Mouse (Mus musculus) lung, embryonic 15.5 days (tissue): ENCODE measurements around the gene Plekhm3. TPM values are rescaled to one million over a fixed set of nuclear protein-coding genes. Genes with fewer than 3 reads are reported as not detected.
A peak's percentile ranks its signal among the peaks of the same experiment; 100 is the strongest.

Experiments used
- ATAC-seq: fragments of 200-750 bp; cut with Nextera tagmentation; 2 replicates; pipeline ENCODE4 v1.8.0; 2017; ENCODE audit warnings: moderate number of reproducible peaks, borderline replicate concordance; ENCODE audit not compliant: low FRiP score, low TSS enrichment; ENCODE audit errors: extremely low read depth
- H3K27ac ChIP-seq: fragments of 300-500 bp; sonication (generic); 2 replicates; pipeline ENCODE4 v1.5.1; 2015; ENCODE audit warnings: moderate library complexity, mild to moderate bottlenecking, inconsistent platforms
- H3K27me3 ChIP-seq: fragments of 300-500 bp; sonication (generic); 2 replicates; pipeline ENCODE4 v1.6.1; 2015; ENCODE audit warnings: inconsistent platforms
- H3K36me3 ChIP-seq: fragments of 300-500 bp; sonication (generic); 2 replicates; pipeline ENCODE4 v1.6.1; 2015; ENCODE audit warnings: inconsistent platforms
- H3K4me1 ChIP-seq: fragments of 300-500 bp; sonication (generic); 2 replicates; pipeline ENCODE4 v1.6.1; 2015; ENCODE audit warnings: inconsistent platforms
- H3K4me2 ChIP-seq: fragments of 300-500 bp; sonication (generic); 2 replicates; pipeline ENCODE4 v1.6.1; 2015; ENCODE audit warnings: inconsistent platforms, mild to moderate bottlenecking, moderate library complexity
- H3K4me3 ChIP-seq: fragments of 300-500 bp; sonication (generic); 2 replicates; pipeline ENCODE4 v1.5.1; 2015; ENCODE audit warnings: mild to moderate bottlenecking, inconsistent platforms
- H3K9ac ChIP-seq: fragments of 300-500 bp; sonication (generic); 2 replicates; pipeline ENCODE4 v1.6.1; 2015; ENCODE audit warnings: inconsistent platforms
- H3K9me3 ChIP-seq: fragments of 300-500 bp; sonication (generic); 2 replicates; pipeline ENCODE4 v1.6.1; 2016; ENCODE audit warnings: inconsistent platforms
- WGBS: fragments of 180-500 bp; shearing (Covaris S2); methylation state at CpG from one replicate; pipeline ENCODE4 v1.1.7; 2015; 5-methylcytosine and 5-hydroxymethylcytosine counted together
- polyA plus RNA-seq: library from polyadenylated mRNA; unstranded; fragments of >200 nt; fragmentation: Nextera tagmentation; extraction: Ambion mirVana; gene quantifications from 2 replicates; pipeline ENCODE4 v1.2.1, GENCODE M21; 2015

Gene Plekhm3
- polyA plus RNA-seq, 1 experiment from 2014 or later: 8.1 TPM

DNA sequence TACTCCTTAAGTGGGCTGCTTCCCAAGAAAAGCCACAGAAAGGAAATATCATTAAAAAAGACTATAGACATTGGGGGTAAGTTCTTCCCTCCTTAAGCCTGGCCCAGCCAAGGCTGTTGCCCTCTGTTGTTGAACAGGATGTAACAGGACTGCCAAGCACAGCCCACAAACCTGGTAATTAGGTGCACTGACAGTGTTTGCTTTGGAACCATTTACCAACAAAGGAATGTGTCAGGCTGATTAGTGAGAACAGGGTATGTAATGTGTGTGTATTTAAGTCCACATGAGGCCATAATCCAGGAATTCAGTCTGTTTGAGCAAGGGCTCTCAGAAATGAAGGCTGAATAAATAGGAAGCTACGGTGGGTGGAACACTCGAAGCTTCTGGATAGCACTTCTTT lies 147.5 kb downstream of the Plekhm3 start:
- Histone ChIP-seq H3K36me3 (no peaks in the 10 kb centered on the region), H3K4me2 (no peak overlapping the region), H3K9ac (no peak overlapping the region), H3K9me3 (no peaks in the 10 kb centered on the region), H3K27me3 (no peaks in the 10 kb centered on the region), H3K4me1 (peaks cover 7% of the 10 kb centered on the region; the same call in 1 of the 2 replicates), H3K4me3 (no peak overlapping the region), H3K27ac (peak overlapping the region; percentile 79)
- 47% methylated on average over 2 of the region's 2 CpGs for WGBS
- ATAC-seq: peak; percentile 91

DNA sequence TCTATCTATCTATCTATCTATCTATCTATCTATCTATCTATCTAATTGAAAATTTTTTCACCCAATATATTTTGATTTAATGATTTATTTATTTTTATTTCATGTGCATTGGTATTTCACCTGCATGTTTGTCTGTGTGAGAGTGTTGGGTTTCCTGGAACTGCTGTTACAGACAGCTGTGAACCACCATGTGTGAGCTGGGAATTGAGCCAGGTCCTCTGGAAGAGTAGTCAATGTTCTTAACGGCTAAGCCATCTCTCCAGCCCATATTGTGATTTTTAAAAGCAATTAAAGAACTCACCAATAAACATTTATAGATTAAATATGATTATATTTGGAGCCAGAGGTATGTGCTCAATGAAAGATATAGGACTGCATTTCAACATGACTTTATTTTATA lies 148.9 kb downstream of the Plekhm3 start:
- Histone ChIP-seq H3K36me3 (no peaks in the 10 kb centered on the region), H3K4me1 (peaks cover 12% of the 10 kb centered on the region), H3K27me3 (no peaks in the 10 kb centered on the region), H3K9me3 (no peaks in the 10 kb centered on the region), H3K9ac (no peak overlapping the region), H3K4me3 (no peak overlapping the region), H3K4me2 (no peak overlapping the region), H3K27ac (no peak overlapping the region)
- no peak for ATAC-seq
- WGBS: 24% methylated on average over 1 of the region's 1 CpGs

DNA sequence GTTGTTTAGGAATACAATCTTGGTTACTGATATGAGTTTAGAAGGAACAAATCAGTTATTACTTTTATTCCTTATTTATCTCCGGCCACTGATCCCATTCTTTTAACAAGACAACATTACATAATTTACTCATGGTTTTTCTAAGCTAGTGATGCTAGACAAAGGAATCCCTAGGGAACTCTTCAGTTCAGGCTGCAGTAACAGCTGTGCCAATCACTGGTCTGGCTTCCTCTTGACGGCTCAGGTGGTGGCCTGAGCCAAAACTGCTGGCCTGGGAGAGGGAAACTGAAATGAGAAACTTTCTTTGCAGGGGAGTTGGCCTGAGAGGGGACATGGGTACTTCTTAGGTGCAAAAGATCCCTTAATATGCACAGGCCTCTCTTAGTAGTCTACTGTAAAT lies 151.4 kb downstream of the Plekhm3 start:
- Histone ChIP-seq H3K27me3 (no peaks in the 10 kb centered on the region), H3K9ac (no peak overlapping the region), H3K36me3 (no peaks in the 10 kb centered on the region), H3K9me3 (no peaks in the 10 kb centered on the region), H3K4me1 (peaks cover 19% of the 10 kb centered on the region), H3K4me3 (no peak overlapping the region), H3K27ac (no peak overlapping the region), H3K4me2 (no peak overlapping the region)
- 54% methylated on average over 2 of the region's 2 CpGs for WGBS
- no peak for ATAC-seq

DNA sequence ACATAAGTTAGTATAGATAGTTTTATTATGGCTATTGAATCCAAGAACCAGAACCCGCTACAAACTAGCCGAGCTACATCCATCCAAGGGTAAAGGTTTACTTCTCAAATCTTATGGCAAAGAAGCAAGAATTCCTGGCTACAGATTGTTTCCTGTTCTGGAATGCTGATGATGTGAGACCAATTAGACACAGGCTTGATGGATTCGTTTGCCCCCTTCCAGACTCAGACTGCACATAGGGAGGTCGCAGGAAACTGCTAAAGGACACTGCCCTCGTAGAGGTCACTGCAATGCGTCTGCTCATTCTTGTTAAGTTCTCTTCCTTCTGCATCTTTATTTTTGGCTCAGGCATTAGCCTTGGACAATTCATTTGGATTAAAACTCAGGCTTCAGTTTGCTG lies 154.0 kb downstream of the Plekhm3 start:
- Histone ChIP-seq H3K4me2 (no peak overlapping the region), H3K27me3 (no peaks in the 10 kb centered on the region), H3K4me3 (no peak overlapping the region), H3K27ac (no peak overlapping the region), H3K9ac (no peak overlapping the region), H3K9me3 (no peaks in the 10 kb centered on the region), H3K4me1 (peaks cover 12% of the 10 kb centered on the region), H3K36me3 (no peaks in the 10 kb centered on the region)
- 34% methylated on average over 6 of the region's 6 CpGs for WGBS
- ATAC-seq: peak; percentile 81; the same call in 1 of the 2 replicates

DNA sequence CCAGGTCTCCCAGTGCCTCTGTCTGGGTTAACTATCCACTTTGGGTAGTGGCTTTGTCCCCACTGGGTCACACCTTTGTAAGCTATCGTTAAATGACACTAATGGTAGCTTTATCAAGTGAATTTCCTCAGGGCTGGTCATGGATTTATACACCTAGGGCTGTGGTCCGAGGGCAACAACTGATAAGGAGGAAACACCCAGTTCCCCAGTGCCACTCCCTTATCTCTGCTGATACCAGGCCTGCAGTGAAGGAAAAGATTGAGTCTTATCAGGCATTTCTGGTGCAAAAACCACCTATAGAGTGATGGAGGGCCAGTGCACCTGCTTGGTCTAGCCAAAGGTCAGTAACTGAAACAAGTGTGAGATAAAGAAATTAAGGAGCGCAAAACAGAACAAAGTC lies 159.0 kb downstream of the Plekhm3 start:
- H3K9ac ChIP-seq: no peak overlapping the region
- H3K27me3 ChIP-seq: no peaks in the 10 kb centered on the region
- no peaks in the 10 kb centered on the region for H3K36me3 ChIP-seq
- no peaks in the 10 kb centered on the region for H3K9me3 ChIP-seq
- H3K27ac ChIP-seq: no peak overlapping the region
- ATAC-seq: no peak
- peaks cover 14% of the 10 kb centered on the region for H3K4me1 ChIP-seq
- no peak overlapping the region for H3K4me2 ChIP-seq
- 62% methylated on average over 3 of the region's 3 CpGs for WGBS
- H3K4me3 ChIP-seq: no peak overlapping the region

DNA sequence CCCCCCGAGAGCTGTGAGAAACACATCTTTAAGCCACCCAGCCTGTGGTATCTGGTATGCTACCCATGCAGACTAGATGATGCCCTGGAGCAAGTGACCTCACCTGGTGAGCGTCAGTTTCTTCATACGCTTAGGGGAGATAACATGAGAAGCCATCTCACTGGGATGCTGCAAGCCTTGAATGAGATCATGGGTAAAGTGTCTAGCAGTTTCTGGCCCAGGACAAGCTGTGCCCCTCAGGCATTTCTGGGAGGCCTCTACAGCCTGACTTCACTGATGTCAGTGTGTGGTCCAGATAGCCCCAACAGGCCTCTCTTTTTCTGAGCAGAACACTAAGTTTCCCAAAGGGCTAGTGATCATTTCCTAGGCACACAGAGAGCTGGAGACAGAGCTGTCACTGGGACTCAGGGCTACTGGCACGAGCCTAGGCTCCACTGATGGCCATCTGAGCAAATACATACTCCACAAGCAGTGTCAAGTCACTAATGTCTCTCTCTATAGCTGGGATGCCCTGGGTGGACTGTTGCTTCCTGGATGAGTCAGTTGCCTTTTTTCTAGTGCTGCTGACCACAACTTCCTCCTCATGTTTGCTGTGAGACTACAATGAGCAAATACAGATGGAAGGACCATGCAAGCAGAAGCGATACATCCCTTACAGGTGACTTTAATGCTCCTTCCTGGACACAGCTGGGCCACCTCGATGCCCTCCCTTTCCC lies 159.6 kb downstream of the Plekhm3 start:
- Histone ChIP-seq H3K27me3 (no peaks in the 10 kb centered on the region), H3K4me3 (no peak overlapping the region), H3K9ac (no peak overlapping the region), H3K4me2 (no peak overlapping the region), H3K27ac (no peak overlapping the region), H3K36me3 (no peaks in the 10 kb centered on the region), H3K9me3 (no peaks in the 10 kb centered on the region), H3K4me1 (peaks cover 10% of the 10 kb centered on the region)
- WGBS: 82% methylated on average over 6 of the region's 6 CpGs
- no peak for ATAC-seq

DNA sequence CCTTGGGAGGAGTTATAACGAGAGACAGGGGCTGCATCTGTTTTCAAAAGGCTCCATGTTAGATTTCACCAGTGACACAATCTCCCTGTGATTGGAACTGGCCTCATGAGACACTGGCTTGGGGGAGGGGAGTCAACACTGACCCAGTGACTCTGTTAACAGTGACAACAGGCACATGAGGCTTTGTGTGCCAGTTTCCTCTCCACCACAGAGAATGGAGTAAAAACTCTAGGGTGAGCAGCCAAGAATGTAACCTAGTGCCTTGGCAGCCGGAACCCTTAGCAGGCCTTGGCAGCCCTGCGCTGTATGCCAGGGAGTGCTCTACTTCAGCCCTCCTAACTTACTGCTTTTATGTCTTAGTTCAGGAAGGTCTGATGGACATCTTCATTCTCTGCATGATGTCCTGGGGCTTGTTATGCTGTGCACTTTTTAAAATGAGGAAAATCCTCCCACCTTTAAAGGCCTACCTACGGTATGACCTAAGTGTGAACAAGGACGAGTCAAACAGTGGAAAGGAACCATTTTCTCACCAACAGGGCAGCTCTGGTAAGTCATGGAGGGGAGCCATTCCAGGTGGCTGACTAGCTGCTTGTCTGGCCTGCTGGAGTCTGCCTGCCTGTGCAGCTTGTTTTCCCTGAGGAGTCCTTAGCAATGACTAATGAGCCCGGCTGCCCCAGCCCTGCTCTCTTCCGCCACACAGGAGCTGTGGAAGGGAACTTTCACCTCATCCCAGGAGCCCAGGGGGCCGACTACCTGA lies 161.2 kb downstream of the Plekhm3 start:
- H3K4me2 ChIP-seq: no peak overlapping the region
- no peaks in the 10 kb centered on the region for H3K27me3 ChIP-seq
- H3K36me3 ChIP-seq: no peaks in the 10 kb centered on the region
- no peak overlapping the region for H3K4me3 ChIP-seq
- no peak for ATAC-seq
- H3K9ac ChIP-seq: no peak overlapping the region
- H3K4me1 ChIP-seq: peaks cover 19% of the 10 kb centered on the region; the same call in 1 of the 2 replicates
- no peak overlapping the region for H3K27ac ChIP-seq
- no peaks in the 10 kb centered on the region for H3K9me3 ChIP-seq
- 63% methylated on average over 8 of the region's 8 CpGs for WGBS

DNA sequence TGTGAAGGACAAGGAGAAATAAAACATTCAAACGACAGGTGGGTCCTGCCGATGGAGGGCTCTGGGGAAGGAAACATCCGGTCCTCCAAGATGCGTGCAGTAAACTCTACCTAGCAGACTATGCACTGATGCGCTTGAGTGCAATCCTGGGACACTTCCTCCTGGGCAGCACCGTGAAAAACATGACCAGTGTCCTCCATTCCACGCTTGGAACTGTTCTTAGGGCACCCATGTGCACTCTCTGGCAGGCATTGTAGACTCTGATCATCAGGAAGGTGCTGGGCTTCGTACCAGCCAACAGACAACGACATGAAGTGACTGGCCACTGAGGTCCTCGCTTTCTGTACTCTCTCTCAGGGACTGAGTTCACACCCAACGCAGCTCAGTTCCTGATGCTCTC lies 162.5 kb downstream of the Plekhm3 start:
- no peaks in the 10 kb centered on the region for H3K36me3 ChIP-seq
- ATAC-seq: no peak
- WGBS: 90% methylated on average over 11 of the region's 11 CpGs
- H3K4me2 ChIP-seq: no peak overlapping the region
- no peak overlapping the region for H3K27ac ChIP-seq
- H3K4me3 ChIP-seq: no peak overlapping the region
- H3K4me1 ChIP-seq: peaks cover 19% of the 10 kb centered on the region; the same call in 1 of the 2 replicates
- H3K9me3 ChIP-seq: no peaks in the 10 kb centered on the region
- H3K9ac ChIP-seq: no peak overlapping the region
- no peaks in the 10 kb centered on the region for H3K27me3 ChIP-seq

DNA sequence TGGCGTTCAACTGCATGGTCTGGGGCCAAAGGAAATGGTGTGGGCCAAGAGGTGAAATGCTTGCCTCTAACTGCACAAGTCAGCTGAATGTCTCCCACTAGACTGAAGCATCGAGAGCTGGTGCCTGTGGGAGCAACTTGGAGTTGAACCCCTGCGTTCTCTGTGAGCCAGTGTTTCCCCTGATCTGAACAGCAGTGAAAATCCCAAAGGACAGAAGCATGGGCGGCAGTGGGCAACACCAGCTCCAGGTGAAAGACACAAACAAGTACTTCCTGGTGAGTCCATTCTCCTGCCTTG lies 163.4 kb downstream of the Plekhm3 start:
- 0 out of 2 replicates have a peak overlapping the region, but pooled peaks have one; percentile 2 for H3K27ac ChIP-seq
- no peaks in the 10 kb centered on the region for H3K27me3 ChIP-seq
- 68% methylated on average over 4 of the region's 4 CpGs for WGBS
- H3K4me1 ChIP-seq: peaks cover 22% of the 10 kb centered on the region; the same call in 1 of the 2 replicates
- no peak for ATAC-seq
- H3K9ac ChIP-seq: no peak overlapping the region
- H3K9me3 ChIP-seq: no peaks in the 10 kb centered on the region
- H3K4me3 ChIP-seq: no peak overlapping the region
- no peak overlapping the region for H3K4me2 ChIP-seq
- H3K36me3 ChIP-seq: no peaks in the 10 kb centered on the region

DNA sequence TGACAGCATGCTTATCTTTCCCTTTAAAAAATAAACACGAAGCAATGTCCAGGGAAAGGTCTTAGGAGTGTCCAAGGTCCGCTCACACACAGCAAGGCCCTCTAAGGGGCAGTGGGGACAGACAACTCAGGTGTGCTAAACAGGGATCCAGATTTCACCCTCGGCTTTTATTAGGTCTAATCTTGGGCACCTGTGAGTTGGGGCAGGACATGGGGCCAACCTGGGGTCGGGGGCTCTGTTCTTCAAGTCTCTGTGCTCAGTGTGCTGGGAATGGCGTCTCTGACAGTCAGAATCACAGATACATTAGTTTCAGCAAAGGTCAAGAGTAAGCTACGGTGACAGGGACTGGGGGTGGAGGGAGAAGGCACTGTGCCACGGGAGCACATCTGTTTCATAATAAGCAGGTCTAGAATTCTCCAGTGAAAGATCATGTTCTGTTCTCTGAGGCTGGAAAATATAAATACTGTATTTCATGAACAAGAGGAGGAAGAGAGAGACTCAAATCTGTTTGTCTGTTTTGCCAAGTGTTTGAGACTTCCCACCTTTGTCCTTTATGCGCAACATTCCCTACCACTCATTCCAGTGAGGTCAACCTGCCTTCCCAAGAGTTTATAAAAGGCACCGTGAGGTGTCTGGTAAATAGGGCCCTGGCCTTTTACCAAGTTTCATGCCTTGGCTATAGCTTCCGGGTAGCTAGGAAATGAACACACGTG lies 163.9 kb downstream of the Plekhm3 start:
- no peaks in the 10 kb centered on the region for H3K27me3 ChIP-seq
- H3K27ac ChIP-seq: peak overlapping the region; percentile 2; the same call in 1 of the 2 replicates
- no peaks in the 10 kb centered on the region for H3K36me3 ChIP-seq
- WGBS: 46% methylated on average over 11 of the region's 11 CpGs
- H3K4me2 ChIP-seq: no peak overlapping the region
- no peak overlapping the region for H3K9ac ChIP-seq
- H3K4me1 ChIP-seq: peaks cover 27% of the 10 kb centered on the region; the same call in 1 of the 2 replicates
- H3K9me3 ChIP-seq: no peaks in the 10 kb centered on the region
- H3K4me3 ChIP-seq: no peak overlapping the region
- ATAC-seq: no peak

DNA sequence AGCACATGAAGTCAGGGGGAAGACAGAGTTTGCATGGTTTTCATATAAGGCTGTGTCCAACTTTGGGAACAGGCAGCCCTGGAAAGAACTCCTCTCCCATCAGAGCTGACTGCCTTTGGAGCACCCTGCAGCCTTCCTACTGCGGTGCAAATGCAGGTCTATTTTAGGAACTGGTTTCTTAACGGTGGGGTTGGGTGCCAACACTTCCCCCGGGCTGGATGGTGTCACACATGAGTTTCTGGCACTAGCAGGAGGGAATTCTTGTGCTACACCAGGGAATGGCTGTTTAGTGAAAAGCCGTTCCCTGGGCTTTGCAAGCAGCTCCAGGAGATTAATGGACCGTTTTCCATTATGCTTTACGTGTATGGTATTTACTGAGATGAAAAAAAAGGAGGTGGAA lies 164.8 kb downstream of the Plekhm3 start:
- Histone ChIP-seq H3K27ac (peak overlapping the region; percentile 5; the same call in 1 of the 2 replicates), H3K4me1 (peaks cover 35% of the 10 kb centered on the region), H3K36me3 (no peaks in the 10 kb centered on the region), H3K27me3 (no peaks in the 10 kb centered on the region), H3K4me2 (no peak overlapping the region), H3K4me3 (no peak overlapping the region), H3K9ac (no peak overlapping the region), H3K9me3 (no peaks in the 10 kb centered on the region)
- no peak for ATAC-seq
- WGBS: 42% methylated on average over 6 of the region's 6 CpGs
